Mouse (Mus musculus) liver, adult 2 months (tissue): ENCODE results near the gene Atxn1. TPM values are rescaled to one million over a fixed set of nuclear protein-coding genes. Genes with fewer than 3 reads are reported as not detected.

Experiments used
- DNase-seq: peaks from one replicate; pipeline ENCODE4 v3.0.0-alpha.2; 2011; ENCODE audit warnings: low read depth, low spot score; ENCODE audit errors: extremely low read depth
- H3K27ac ChIP-seq: fragments of 200-500 bp; replicated peaks from 2 replicates; pipeline ENCODE4 v1.5.1; 2012; ENCODE audit warnings: low read depth, mild to moderate bottlenecking, control low read depth, inconsistent platforms, low read length; ENCODE audit not compliant: insufficient read depth
- H3K27me3 ChIP-seq: fragments of 200-500 bp; 2 replicates; pipeline ENCODE4 v1.6.1; 2012; ENCODE audit warnings: mild to moderate bottlenecking, moderate library complexity, low read length, inconsistent platforms; ENCODE audit not compliant: control insufficient read depth, insufficient read depth
- H3K36me3 ChIP-seq: fragments of 200-500 bp; 2 replicates; pipeline ENCODE4 v1.6.1; 2012; ENCODE audit warnings: low read length, inconsistent platforms; ENCODE audit not compliant: control insufficient read depth, insufficient read depth
- H3K4me1 ChIP-seq: fragments of 200-500 bp; 2 replicates; pipeline ENCODE4 v1.6.1; 2011; ENCODE audit warnings: low read length; ENCODE audit not compliant: control insufficient read depth, insufficient read depth
- H3K4me3 ChIP-seq: fragments of 200-500 bp; 2 replicates; pipeline ENCODE4 v1.5.1; 2011; ENCODE audit warnings: low read depth, mild to moderate bottlenecking, control low read depth, low read length, moderate library complexity; ENCODE audit not compliant: insufficient read depth
- H3K79me2 ChIP-seq: fragments of 200-500 bp; 2 replicates; pipeline ENCODE4 v1.6.1; 2012; ENCODE audit warnings: inconsistent platforms, mild to moderate bottlenecking, low read length, moderate library complexity; ENCODE audit not compliant: control insufficient read depth, insufficient read depth
- H3K9ac ChIP-seq: fragments of 200-500 bp; 2 replicates; pipeline ENCODE4 v1.6.1; 2012; ENCODE audit warnings: low read depth, mild to moderate bottlenecking, control low read depth, inconsistent platforms, low read length
- CTCF ChIP-seq: fragments of 200-500 bp; IDR thresholded peaks from 2 replicates; pipeline ENCODE4 v1.5.1; 2011; ENCODE audit warnings: low read depth, low read length, control low read depth
- POLR2A ChIP-seq: fragments of 200-500 bp; IDR thresholded peaks from 2 replicates; pipeline ENCODE4 v1.6.1; 2011; ENCODE audit warnings: low read length, control low read depth; ENCODE audit not compliant: insufficient read depth; ENCODE audit errors: extremely low read depth
- WGBS: fragments of 180-500 bp; shearing (Covaris S2); methylation state at CpG from one replicate; pipeline ENCODE4 v1.1.7; 2018; 5-methylcytosine and 5-hydroxymethylcytosine counted together
- polyA plus RNA-seq: library from polyadenylated mRNA; depleted of rRNA; stranded (reverse); fragments of >200 nt; gene quantifications from 2 replicates; pipeline ENCODE4 v1.2.3, GENCODE M21; 2012
- total RNA-seq: library from RNA; depleted of rRNA; stranded (reverse); fragments of >200 nt; gene quantifications from 2 replicates; pipeline ENCODE4 v1.2.3, GENCODE M21; 2014

Atxn1 gene
- total and polyA plus RNA-seq, 2 experiments = 7.7 to 7.8 TPM

- no peak for DNase-seq
- H3K4me3 ChIP-seq = no peak overlapping the region
- H3K36me3 ChIP-seq = peaks cover 6% of the 10 kb centered on the region; the same call in 1 of the 2 replicates
- H3K27ac ChIP-seq = no peak overlapping the region
- no peaks in the 10 kb centered on the region for H3K27me3 ChIP-seq
- peaks cover 3% of the 10 kb centered on the region; the same call in 1 of the 2 replicates for H3K4me1 ChIP-seq
- no peak overlapping the region for H3K9ac ChIP-seq
- TF ChIP-seq CTCF (peak; percentile 38; the same call in 1 of the 2 replicates), POLR2A (no peak)
- H3K79me2 ChIP-seq = peaks cover 31% of the 10 kb centered on the region; the same call in 1 of the 2 replicates
- WGBS = 83% methylated on average over 1 of the region's 1 CpGs
Measured at GRCm38 (mm10) chr13:45931891-45932290, 32.9 kb downstream of the Atxn1 start.

GRCm38 (mm10) chr13:45931215-45931614 lies 33.6 kb downstream of the Atxn1 start:
- H3K4me3 ChIP-seq = no peak overlapping the region
- DNase-seq = no peak
- peaks cover 6% of the 10 kb centered on the region; the same call in 1 of the 2 replicates for H3K36me3 ChIP-seq
- no peak for TF ChIP-seq CTCF
- no peak for TF ChIP-seq POLR2A
- peaks cover 3% of the 10 kb centered on the region; the same call in 1 of the 2 replicates for H3K4me1 ChIP-seq
- no peak overlapping the region for H3K27ac ChIP-seq
- H3K9ac ChIP-seq = no peak overlapping the region
- H3K27me3 ChIP-seq = no peaks in the 10 kb centered on the region
- peaks cover 31% of the 10 kb centered on the region; the same call in 1 of the 2 replicates for H3K79me2 ChIP-seq
- 91% methylated on average over 5 of the region's 5 CpGs for WGBS

- TF ChIP-seq CTCF = no peak
- no peak for TF ChIP-seq POLR2A
- Histone ChIP-seq H3K9ac (no peak overlapping the region), H3K4me3 (no peak overlapping the region), H3K27ac (no peak overlapping the region), H3K4me1 (peaks cover 3% of the 10 kb centered on the region; the same call in 1 of the 2 replicates), H3K79me2 (peaks cover 37% of the 10 kb centered on the region; the same call in 1 of the 2 replicates), H3K27me3 (no peaks in the 10 kb centered on the region), H3K36me3 (peaks cover 7% of the 10 kb centered on the region; the same call in 1 of the 2 replicates)
- 87% methylated on average over 5 of the region's 5 CpGs for whole genome bisulfite sequencing
- no peak for DNase-seq
Measured at GRCm38 (mm10) chr13:45929744-45930143, 35.1 kb downstream of the Atxn1 start.

- 85% methylated on average over 4 of the region's 4 CpGs for WGBS
- no peak for DNase-seq
- no peak overlapping the region for H3K27ac ChIP-seq
- no peaks in the 10 kb centered on the region for H3K27me3 ChIP-seq
- peaks cover 40% of the 10 kb centered on the region for H3K79me2 ChIP-seq
- H3K4me3 ChIP-seq = no peak overlapping the region
- H3K9ac ChIP-seq = no peak overlapping the region
- 0 out of 2 replicates have a peak, but pooled peaks cover 3% of the 10 kb centered on the region for H3K4me1 ChIP-seq
- no peak for TF ChIP-seq CTCF
- TF ChIP-seq POLR2A = no peak
- peaks cover 4% of the 10 kb centered on the region; the same call in 1 of the 2 replicates for H3K36me3 ChIP-seq
Measured at GRCm38 (mm10) chr13:45925294-45925693, 39.5 kb downstream of the Atxn1 start.

- TF ChIP-seq CTCF (no peak), POLR2A (no peak)
- 60% methylated on average over 7 of the region's 7 CpGs for WGBS
- Histone ChIP-seq H3K9ac (no peak overlapping the region), H3K36me3 (peaks cover 2% of the 10 kb centered on the region; the same call in 1 of the 2 replicates), H3K4me1 (no peaks in the 10 kb centered on the region), H3K4me3 (no peak overlapping the region), H3K27me3 (no peaks in the 10 kb centered on the region), H3K79me2 (peaks cover 35% of the 10 kb centered on the region), H3K27ac (no peak overlapping the region)
- DNase-seq = no peak
Measured at GRCm38 (mm10) chr13:45924555-45924954, 40.3 kb downstream of the Atxn1 start.

GRCm38 (mm10) chr13:45923086-45923485 lies 41.7 kb downstream of the Atxn1 start:
- DNase-seq = no peak
- no peak overlapping the region for H3K27ac ChIP-seq
- no peak overlapping the region for H3K4me3 ChIP-seq
- H3K79me2 ChIP-seq = peaks cover 27% of the 10 kb centered on the region
- no peak overlapping the region for H3K9ac ChIP-seq
- no peaks in the 10 kb centered on the region for H3K4me1 ChIP-seq
- TF ChIP-seq CTCF (no peak), POLR2A (no peak)
- H3K27me3 ChIP-seq = no peaks in the 10 kb centered on the region
- 100% methylated on average over 1 of the region's 1 CpGs for WGBS
- H3K36me3 ChIP-seq = peaks cover 1% of the 10 kb centered on the region; the same call in 1 of the 2 replicates
